In genomic region chr5:137877860-137878259, GRCm38 (mm10) we compare ENCODE assay signal across 10 mouse cellular contexts. TPM values are rescaled to one million over a fixed set of nuclear protein-coding genes. Genes with fewer than 3 reads are reported as not detected.
A peak's percentile ranks its signal among the peaks of the same experiment; 100 is the strongest.
DNase-seq lines count a peak whose midpoint lies in the region; ATAC-seq lines count a peak whose summit lies in the region.
"Had no signal": no experiment of that assay in that cellular context is flagged by ENCODE, and none has a peak within 500 bp of the region (broad histone marks: within the 10 kb centered on the region; RNA-seq: fewer than 3 reads in every experiment).

No protein-coding gene starts in this region.

- intact Hi-C loops in heart, postnatal 10 days (cut with DNase I) = loop anchor here (1.0 to 2.0 kb wide), 2 partner anchors 84 to 87 kb away; no protein-coding TSS in a partner anchor

- no peaks in the 10 kb centered on the region for H3K4me1 ChIP-seq in heart, embryonic 12.5 days (replicated peaks)

- H3K36me3 ChIP-seq in heart, embryonic 12.5 days = no peaks in the 10 kb centered on the region

- DNase-seq in heart, postnatal 10 days = peak; percentile 40 to 47
- DNase-seq in right cerebral cortex, postnatal 14 days = peak; percentile 43
- DNase-seq in right cerebral cortex, postnatal 25 days = no peak
- peak; percentile 17 for DNase-seq in brain, adult 2 months (ENCODE audit: low read depth, low spot score)
- DNase-seq in cerebellum, adult 9-10 months = no peak
- no peak for DNase-seq in urinary bladder, postnatal 4 days (ENCODE audit: low spot score in 2 of 2)

- H3K4me3 ChIP-seq in heart, embryonic 12.5 days = no peak overlapping the region
- H3K4me3 ChIP-seq: myocyte had no signal

- H3K4me2 ChIP-seq in heart, embryonic 12.5 days = no peak overlapping the region

- 44% methylated on average over 2 of the region's 2 CpGs for WGBS in heart, embryonic 12.5 days

- no peak overlapping the region for H3K27ac ChIP-seq in heart, embryonic 12.5 days (ENCODE audit: poor library complexity, severe bottlenecking)

- no peak for ATAC-seq in heart, embryonic 12.5 days (ENCODE audit: insufficient number of reproducible peaks, low FRiP score)
- 0 out of 2 replicates have a peak, but pooled peaks have one; percentile 56 for ATAC-seq in megakaryocyte, adult 5-6 weeks (ENCODE audit: poor library complexity, severe bottlenecking)

- no peak overlapping the region for H3K9ac ChIP-seq in heart, embryonic 12.5 days

- no peaks in the 10 kb centered on the region for H3K27me3 ChIP-seq in heart, embryonic 12.5 days (replicated peaks)

- no peaks in the 10 kb centered on the region for H3K9me3 ChIP-seq in heart, embryonic 12.5 days (replicated peaks)

RNA-seq across cellular contexts. Expression of gene Pilrb2, which starts 6.2 kb away (rescaled TPM):
- total RNA-seq in heart, postnatal 10 days (2021) = under 1 TPM; 0.17 to 0.26 TPM
- 1.9 and 2.7 TPM in 2 replicates for polyA plus RNA-seq in heart, embryonic 12.5 days (2016; fragmentation: Nextera tagmentation; extraction: Ambion mirVana)
- 106 and 132 TPM in 2 replicates for total RNA-seq in megakaryocyte, adult 5-6 weeks (2015)
- total RNA-seq in megakaryocyte, adult 5-6 weeks (2017) = 62.6 and 73.1 TPM in 2 replicates
- total RNA-seq: layer of hippocampus, adult 18-20 months had no signal
- polyA plus RNA-seq: myocyte had no signal

RNA-seq across cellular contexts. Expression of gene Pilrb1, which starts 20.0 kb away (rescaled TPM):
- total RNA-seq in heart, postnatal 10 days (2021) = under 1 TPM; 0.74 to 0.84 TPM
- 0.26 and 0.57 TPM in 2 replicates for polyA plus RNA-seq in heart, embryonic 12.5 days (2016; fragmentation: Nextera tagmentation; extraction: Ambion mirVana)
- 94.9 and 109 TPM in 2 replicates for total RNA-seq in megakaryocyte, adult 5-6 weeks (2015)
- total RNA-seq in megakaryocyte, adult 5-6 weeks (2017) = 82.8 and 86.5 TPM in 2 replicates
- total RNA-seq: layer of hippocampus, adult 18-20 months had no signal
- polyA plus RNA-seq: myocyte had no signal

RNA-seq across cellular contexts. Expression of gene Pilra, which starts 41.8 kb away (rescaled TPM):
- total RNA-seq in heart, postnatal 10 days (2021) = 1 to 10 TPM; 1.1 to 1.8 TPM
- polyA plus RNA-seq in heart, embryonic 12.5 days (2016; fragmentation: Nextera tagmentation; extraction: Ambion mirVana) = 2.3 and 2.5 TPM in 2 replicates
- total RNA-seq in megakaryocyte, adult 5-6 weeks (2015) = 65.2 and 103 TPM in 2 replicates
- total RNA-seq in megakaryocyte, adult 5-6 weeks (2017) = 95.8 and 100 TPM in 2 replicates

RNA-seq across cellular contexts. Expression of gene Cyp3a13, which starts 43.6 kb away (rescaled TPM):
- under 1 TPM; 0.17 to 0.22 TPM for total RNA-seq in heart, postnatal 10 days (2021)
- polyA plus RNA-seq in heart, embryonic 12.5 days (2016; fragmentation: Nextera tagmentation; extraction: Ambion mirVana) = 0.08 and 0.09 TPM in 2 replicates
- not detected in 2 replicates for total RNA-seq in megakaryocyte, adult 5-6 weeks (2015)
- not detected in 2 replicates for total RNA-seq in megakaryocyte, adult 5-6 weeks (2017)

Comparison
In these comparisons a context has a peak if more than half of its experiments do, and no peak if none do; other contexts are left out.
1. DNase-seq: peak in heart, postnatal 10 days (2 of 2), right cerebral cortex, postnatal 14 days (single experiment) and brain, adult 2 months (single experiment); none in right cerebral cortex, postnatal 25 days (single experiment), cerebellum, adult 9-10 months (single experiment) and urinary bladder, postnatal 4 days (0 of 2).
2. RNA of gene Pilrb2, which starts 6.2 kb away (total RNA-seq): 62.6 to 132 TPM in megakaryocyte, adult 5-6 weeks; 0.17 to 0.26 TPM in heart, postnatal 10 days; every median in the first group is over 10 times any median in the second.
3. RNA of gene Pilrb1, which starts 20.0 kb away (total RNA-seq): 82.8 to 109 TPM in megakaryocyte, adult 5-6 weeks; 0.74 to 0.84 TPM in heart, postnatal 10 days; every median in the first group is over 10 times any median in the second.
4. RNA of gene Pilra, which starts 41.8 kb away (total RNA-seq): 65.2 to 103 TPM in megakaryocyte, adult 5-6 weeks; 1.1 to 1.8 TPM in heart, postnatal 10 days; every median in the first group is over 10 times any median in the second.